Mouse (Mus musculus) frontal cortex, adult (tissue): Measurements from ENCODE around the gene Acer1.

Source experiments
- ATAC-seq: cut with Nextera tagmentation; 2 replicates; pipeline ENCODE4 v1.9.2; 2017; ENCODE audit warnings: mild to moderate bottlenecking, moderate library complexity, mixed read lengths; ENCODE audit not compliant: low TSS enrichment

Acer1 gene

GRCm38 (mm10) chr17:56989467-56990114 lies 7.7 kb upstream of the Acer1 start:
- ATAC-seq = peak; percentile 90

- ATAC-seq = no peak
These were observed 7.0 kb upstream of the Acer1 start for GRCm38 (mm10) chr17:56988921-56989430.

- ATAC-seq = no peak
These were observed 6.5 kb upstream of the Acer1 start for GRCm38 (mm10) chr17:56988441-56988840.

- no peak for ATAC-seq
These were observed 4.3 kb upstream of the Acer1 start for GRCm38 (mm10) chr17:56986105-56986805.

GRCm38 (mm10) chr17:56985656-56986055 lies 3.7 kb upstream of the Acer1 start:
- no peak for ATAC-seq

GRCm38 (mm10) chr17:56984886-56985285 lies 3.0 kb upstream of the Acer1 start:
- ATAC-seq = no peak

GRCm38 (mm10) chr17:56981049-56981448 lies 877 bp downstream of the Acer1 start:
- no peak for ATAC-seq

GRCm38 (mm10) chr17:56979524-56979923 lies 2.4 kb downstream of the Acer1 start:
- ATAC-seq = no peak

- no peak for ATAC-seq
These were observed 5.2 kb downstream of the Acer1 start for GRCm38 (mm10) chr17:56976531-56977390.

GRCm38 (mm10) chr17:56975391-56975790 lies 6.5 kb downstream of the Acer1 start:
- ATAC-seq = no peak

GRCm38 (mm10) chr17:56974708-56975240 lies 7.2 kb downstream of the Acer1 start:
- no peak for ATAC-seq

GRCm38 (mm10) chr17:56973956-56974707 lies 7.8 kb downstream of the Acer1 start:
- ATAC-seq = no peak

GRCm38 (mm10) chr17:56970081-56970480 lies 11.8 kb downstream of the Acer1 start:
- no peak for ATAC-seq

GRCm38 (mm10) chr17:56969321-56969720 lies 12.6 kb downstream of the Acer1 start:
- no peak for ATAC-seq

GRCm38 (mm10) chr17:56963646-56964045 lies 18.3 kb downstream of the Acer1 start:
- no peak for ATAC-seq

GRCm38 (mm10) chr17:56962642-56963405 lies 19.1 kb downstream of the Acer1 start:
- ATAC-seq = no peak

- ATAC-seq = no peak
These were observed 20.0 kb downstream of the Acer1 start for GRCm38 (mm10) chr17:56961880-56962279.

- no peak for ATAC-seq
These were observed 23.3 kb downstream of the Acer1 start for GRCm38 (mm10) chr17:56958667-56959066.

GRCm38 (mm10) chr17:56957763-56958429 lies 24.0 kb downstream of the Acer1 start:
- ATAC-seq = no peak

GRCm38 (mm10) chr17:56954871-56955270 lies 27.1 kb downstream of the Acer1 start:
- ATAC-seq = no peak
